Mouse (Mus musculus) kidney, embryonic 16.5 days (tissue): ENCODE measurements around the gene Ank. TPM values are rescaled to one million over a fixed set of nuclear protein-coding genes. Genes with fewer than 3 reads are reported as not detected.

Experiments
- ATAC-seq: fragments of 200-750 bp; cut with Nextera tagmentation; 2 replicates; pipeline ENCODE4 v1.8.0; 2017; ENCODE audit warnings: moderate TSS enrichment; ENCODE audit not compliant: low FRiP score, low TSS enrichment
- H3K27ac ChIP-seq: fragments of 300-500 bp; sonication (generic); 2 replicates; pipeline ENCODE4 v1.5.1; 2014; ENCODE audit warnings: low read length
- H3K27me3 ChIP-seq: fragments of 300-500 bp; sonication (generic); 2 replicates; pipeline ENCODE4 v1.6.1; 2014; ENCODE audit warnings: low read length, control low read depth, mixed read lengths; ENCODE audit not compliant: insufficient read depth
- H3K36me3 ChIP-seq: fragments of 300-500 bp; sonication (generic); 2 replicates; pipeline ENCODE4 v1.6.1; 2014; ENCODE audit warnings: low read length, control low read depth, mixed read lengths; ENCODE audit not compliant: insufficient read depth
- H3K4me1 ChIP-seq: fragments of 300-500 bp; sonication (generic); 2 replicates; pipeline ENCODE4 v1.6.1; 2014; ENCODE audit warnings: low read length, control low read depth, mixed read lengths; ENCODE audit not compliant: insufficient read depth
- H3K4me2 ChIP-seq: fragments of 300-500 bp; sonication (generic); replicated peaks from 2 replicates; pipeline ENCODE4 v1.6.1; 2014; ENCODE audit warnings: low read depth, low read length
- H3K4me3 ChIP-seq: fragments of 300-500 bp; sonication (generic); 2 replicates; pipeline ENCODE4 v1.5.1; 2014; ENCODE audit warnings: mild to moderate bottlenecking, low read length
- H3K9ac ChIP-seq: fragments of 300-500 bp; sonication (generic); replicated peaks from 2 replicates; pipeline ENCODE4 v1.6.1; 2014; ENCODE audit warnings: low read length
- H3K9me3 ChIP-seq: fragments of 300-500 bp; sonication (generic); 2 replicates; pipeline ENCODE4 v1.6.1; 2016; ENCODE audit warnings: low read length, control low read depth
- whole genome bisulfite sequencing: fragments of 180-500 bp; shearing (Covaris S2); extraction: QIAGEN DNeasy Blood & Tissue Kit; methylation state at CpG from one replicate; pipeline ENCODE4 v1.1.7; 2014; 5-methylcytosine and 5-hydroxymethylcytosine counted together
- polyA plus RNA-seq: library from polyadenylated mRNA; unstranded; fragments of >200 nt; fragmentation: Nextera tagmentation; extraction: Ambion mirVana; gene quantifications from 2 replicates; pipeline ENCODE4 v1.2.1, GENCODE M21; 2015

Ank gene
- polyA plus RNA-seq, result 6.3 and 7.2 TPM in 2 replicates

GRCm38 (mm10) chr15:27466131-27467080, at the start of gene Ank:
Ank (plus strand) TSS chr15:27466677.
- no peaks in the 10 kb centered on the region for H3K27me3 ChIP-seq
- peak; percentile 92 for ATAC-seq
- H3K4me3 ChIP-seq, result peak within 1 kb of the TSS; percentile 82
- H3K4me1 ChIP-seq, result peaks cover 13% of the 10 kb centered on the region; the same call in 1 of the 2 replicates
- no peaks in the 10 kb centered on the region for H3K9me3 ChIP-seq
- H3K36me3 ChIP-seq, result no peaks in the 10 kb centered on the region
- WGBS, result under 1% methylated on average over 93 of the region's 120 CpGs
- peak within 1 kb of the TSS; percentile 91 for H3K4me2 ChIP-seq
- peak within 1 kb of the TSS; percentile 79 for H3K9ac ChIP-seq
- peak within 1 kb of the TSS; percentile 75 for H3K27ac ChIP-seq

GRCm38 (mm10) chr15:27418566-27419331, 47.7 kb upstream of the Ank start:
- Histone ChIP-seq H3K4me1 (peaks cover 12% of the 10 kb centered on the region; the same call in 1 of the 2 replicates), H3K9me3 (no peaks in the 10 kb centered on the region), H3K27ac (no peak overlapping the region), H3K36me3 (no peaks in the 10 kb centered on the region), H3K27me3 (no peaks in the 10 kb centered on the region), H3K4me2 (no peak overlapping the region), H3K4me3 (no peak overlapping the region), H3K9ac (no peak overlapping the region)
- no peak for ATAC-seq
- WGBS, result 76% methylated on average over 3 of the region's 3 CpGs

- no peak overlapping the region for H3K4me3 ChIP-seq
- no peaks in the 10 kb centered on the region for H3K27me3 ChIP-seq
- ATAC-seq, result no peak
- no peaks in the 10 kb centered on the region for H3K9me3 ChIP-seq
- H3K9ac ChIP-seq, result no peak overlapping the region
- no peak overlapping the region for H3K27ac ChIP-seq
- H3K4me1 ChIP-seq, result no peaks in the 10 kb centered on the region
- WGBS, result 89% methylated on average over 6 of the region's 6 CpGs
- H3K36me3 ChIP-seq, result no peaks in the 10 kb centered on the region
- H3K4me2 ChIP-seq, result no peak overlapping the region
Measured at GRCm38 (mm10) chr15:27421531-27421930, 44.9 kb upstream of the Ank start.

GRCm38 (mm10) chr15:27427581-27427980, 38.9 kb upstream of the Ank start:
- no peaks in the 10 kb centered on the region for H3K27me3 ChIP-seq
- H3K4me2 ChIP-seq, result no peak overlapping the region
- 69% methylated on average over 3 of the region's 3 CpGs for WGBS
- H3K4me3 ChIP-seq, result no peak overlapping the region
- H3K36me3 ChIP-seq, result no peaks in the 10 kb centered on the region
- H3K9ac ChIP-seq, result no peak overlapping the region
- no peaks in the 10 kb centered on the region for H3K9me3 ChIP-seq
- no peak overlapping the region for H3K27ac ChIP-seq
- no peak for ATAC-seq
- no peaks in the 10 kb centered on the region for H3K4me1 ChIP-seq

GRCm38 (mm10) chr15:27430241-27430640, 36.2 kb upstream of the Ank start:
- H3K4me2 ChIP-seq, result no peak overlapping the region
- no peak overlapping the region for H3K27ac ChIP-seq
- H3K9ac ChIP-seq, result no peak overlapping the region
- no peaks in the 10 kb centered on the region for H3K4me1 ChIP-seq
- H3K4me3 ChIP-seq, result no peak overlapping the region
- 69% methylated on average over 1 of the region's 1 CpGs for WGBS
- ATAC-seq, result no peak
- H3K27me3 ChIP-seq, result no peaks in the 10 kb centered on the region
- H3K9me3 ChIP-seq, result no peaks in the 10 kb centered on the region
- no peaks in the 10 kb centered on the region for H3K36me3 ChIP-seq

DNA sequence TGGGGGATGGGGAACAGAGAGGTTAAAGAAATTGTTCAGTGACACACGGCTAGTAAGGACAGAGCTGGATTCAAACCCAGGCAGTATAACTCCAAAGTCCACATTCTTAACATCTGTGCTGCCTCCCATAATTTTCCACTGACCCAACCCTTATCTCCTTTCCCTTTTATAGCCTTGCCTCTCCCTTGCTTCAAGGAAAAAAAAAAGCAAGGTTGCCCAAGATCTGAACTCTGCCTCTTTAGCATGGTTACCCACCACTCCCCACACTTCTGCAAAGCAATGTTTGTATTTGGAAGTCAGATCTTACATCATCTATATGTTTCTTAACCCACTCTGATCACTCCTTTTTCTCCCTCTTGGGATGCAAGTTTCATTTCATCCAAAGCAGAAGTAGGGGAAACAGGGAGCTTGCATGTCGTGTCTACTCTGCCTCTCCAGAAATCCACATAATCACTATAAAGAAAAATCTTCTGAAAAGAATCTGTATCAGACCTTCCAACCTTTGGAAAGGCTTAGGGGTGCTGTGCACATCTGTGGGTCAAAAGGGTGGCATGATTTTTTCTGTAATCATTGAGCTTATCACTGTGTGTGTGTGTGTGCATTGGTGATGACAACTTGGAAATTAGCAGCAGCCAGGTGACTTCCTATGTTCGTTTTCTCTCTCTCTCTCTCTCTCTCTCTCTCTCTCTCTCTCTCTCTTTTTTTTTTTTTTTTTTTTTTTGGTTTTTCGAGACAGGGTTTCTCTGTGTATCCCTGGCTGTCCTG, 33.4 kb upstream of the Ank start:
- no peaks in the 10 kb centered on the region for H3K4me1 ChIP-seq
- no peak overlapping the region for H3K27ac ChIP-seq
- H3K4me2 ChIP-seq, result no peak overlapping the region
- ATAC-seq, result no peak
- H3K4me3 ChIP-seq, result no peak overlapping the region
- no peak overlapping the region for H3K9ac ChIP-seq
- H3K36me3 ChIP-seq, result no peaks in the 10 kb centered on the region
- WGBS, result 68% methylated on average over 3 of the region's 4 CpGs
- H3K27me3 ChIP-seq, result no peaks in the 10 kb centered on the region
- H3K9me3 ChIP-seq, result no peaks in the 10 kb centered on the region

- no peak overlapping the region for H3K4me3 ChIP-seq
- no peak overlapping the region for H3K4me2 ChIP-seq
- 52% methylated on average over 5 of the region's 5 CpGs for WGBS
- ATAC-seq, result peak; percentile 86
- no peaks in the 10 kb centered on the region for H3K4me1 ChIP-seq
- H3K9me3 ChIP-seq, result no peaks in the 10 kb centered on the region
- H3K36me3 ChIP-seq, result no peaks in the 10 kb centered on the region
- no peaks in the 10 kb centered on the region for H3K27me3 ChIP-seq
- H3K27ac ChIP-seq, result no peak overlapping the region
- no peak overlapping the region for H3K9ac ChIP-seq
Measured at GRCm38 (mm10) chr15:27435409-27435808, 31.1 kb upstream of the Ank start.

DNA sequence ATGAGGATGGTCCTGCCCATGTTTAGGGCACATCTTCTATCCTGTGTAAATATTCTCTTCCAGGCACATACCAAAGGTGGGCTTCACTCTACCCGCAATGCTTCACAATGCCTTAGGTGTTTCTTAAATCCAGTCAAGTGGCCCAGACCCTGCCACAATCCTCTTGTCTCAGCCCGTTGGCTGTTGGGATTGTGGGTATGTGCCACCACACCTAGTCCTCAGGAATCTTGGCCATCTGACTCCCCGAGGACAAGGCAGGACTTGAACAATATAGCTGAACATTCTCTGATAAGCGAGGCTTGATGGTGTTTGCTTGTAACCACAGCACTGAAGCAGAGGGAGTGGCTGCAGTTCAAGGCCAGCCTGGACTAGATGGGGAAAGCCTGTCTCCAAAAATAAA, 30.3 kb upstream of the Ank start:
- no peaks in the 10 kb centered on the region for H3K4me1 ChIP-seq
- no peak for ATAC-seq
- 88% methylated on average over 4 of the region's 4 CpGs for WGBS

GRCm38 (mm10) chr15:27441053-27441452, 25.4 kb upstream of the Ank start:
- Histone ChIP-seq H3K9ac (no peak overlapping the region), H3K9me3 (no peaks in the 10 kb centered on the region), H3K4me2 (no peak overlapping the region), H3K27me3 (no peaks in the 10 kb centered on the region), H3K4me3 (no peak overlapping the region), H3K27ac (no peak overlapping the region), H3K36me3 (no peaks in the 10 kb centered on the region), H3K4me1 (no peaks in the 10 kb centered on the region)
- 67% methylated on average over 7 of the region's 7 CpGs for WGBS
- ATAC-seq, result peak; percentile 50

More for the DNA sequence above, 30.3 kb upstream of the Ank start:
- no peaks in the 10 kb centered on the region for H3K9me3 ChIP-seq
- no peak overlapping the region for H3K4me3 ChIP-seq
- H3K4me2 ChIP-seq, result no peak overlapping the region
- H3K27me3 ChIP-seq, result no peaks in the 10 kb centered on the region
- no peak overlapping the region for H3K27ac ChIP-seq
- no peak overlapping the region for H3K9ac ChIP-seq
- H3K36me3 ChIP-seq, result no peaks in the 10 kb centered on the region
